Mouse (Mus musculus) ES-Bruce4 (cell line): ENCODE results near the gene Cdh12.

ENCODE experiments used
- CTCF ChIP-seq: IDR thresholded peaks from one replicate; pipeline ENCODE4 v1.8.1; 2011; ENCODE audit warnings: low read depth, low read length
- EP300 ChIP-seq: IDR thresholded peaks from 2 replicates; pipeline ENCODE4 v1.6.1; 2011; ENCODE audit warnings: low read depth, low read length; ENCODE audit not compliant: insufficient read depth
- POLR2A ChIP-seq: IDR thresholded peaks from one replicate; pipeline ENCODE4 v1.8.1; 2011; ENCODE audit warnings: low read length; ENCODE audit not compliant: insufficient read depth

- TF ChIP-seq POLR2A (no peak), CTCF (no peak), EP300 (no peak)
These were observed 1009.0 kb downstream of the Cdh12 start for GRCm38 (mm10) chr15:21458098-21458497.
